Mouse (Mus musculus) embryonic facial prominence, embryonic 15.5 days (tissue): Measurements from ENCODE around the gene Ccdc85c. TPM values are rescaled to one million over a fixed set of nuclear protein-coding genes. Genes with fewer than 3 reads are reported as not detected.

Experiments used
- ATAC-seq: fragments of 200-750 bp; cut with Nextera tagmentation; 2 replicates; pipeline ENCODE4 v1.8.0; 2017; ENCODE audit warnings: low read depth, moderate TSS enrichment; ENCODE audit not compliant: insufficient number of reproducible peaks, low FRiP score, low TSS enrichment
- H3K27ac ChIP-seq: fragments of 300-500 bp; sonication (generic); replicated peaks from 2 replicates; pipeline ENCODE4 v1.5.1; 2015; ENCODE audit warnings: mild to moderate bottlenecking, inconsistent platforms
- H3K27me3 ChIP-seq: fragments of 300-500 bp; sonication (generic); 2 replicates; pipeline ENCODE4 v1.6.1; 2015; ENCODE audit warnings: inconsistent platforms
- H3K36me3 ChIP-seq: fragments of 300-500 bp; sonication (generic); 2 replicates; pipeline ENCODE4 v1.6.1; 2015; ENCODE audit warnings: mild to moderate bottlenecking, inconsistent platforms
- H3K4me1 ChIP-seq: fragments of 300-500 bp; sonication (generic); 2 replicates; pipeline ENCODE4 v1.6.1; 2015; ENCODE audit warnings: inconsistent platforms
- H3K4me2 ChIP-seq: fragments of 300-500 bp; sonication (generic); replicated peaks from 2 replicates; pipeline ENCODE4 v1.6.1; 2015; ENCODE audit warnings: mild to moderate bottlenecking, inconsistent platforms
- H3K4me3 ChIP-seq: fragments of 300-500 bp; sonication (generic); replicated peaks from 2 replicates; pipeline ENCODE4 v1.5.1; 2015; ENCODE audit warnings: mild to moderate bottlenecking, inconsistent platforms
- H3K9ac ChIP-seq: fragments of 300-500 bp; sonication (generic); 2 replicates; pipeline ENCODE4 v1.6.1; 2015; ENCODE audit warnings: inconsistent platforms
- H3K9me3 ChIP-seq: fragments of 300-500 bp; sonication (generic); replicated peaks from 2 replicates; pipeline ENCODE4 v1.6.1; 2016; ENCODE audit warnings: inconsistent platforms
- WGBS: fragments of 180-500 bp; shearing (Covaris S2); methylation state at CpG from one replicate; pipeline ENCODE4 v1.1.7; 2015; 5-methylcytosine and 5-hydroxymethylcytosine counted together
- polyA plus RNA-seq: library from polyadenylated mRNA; unstranded; fragments of >200 nt; fragmentation: Nextera tagmentation; extraction: Ambion mirVana; gene quantifications from 2 replicates; pipeline ENCODE4 v1.2.1, GENCODE M21; 2015

The Ccdc85c gene
- polyA plus RNA-seq, 1 experiment from 2014 or later, result 5.1 TPM

DNA sequence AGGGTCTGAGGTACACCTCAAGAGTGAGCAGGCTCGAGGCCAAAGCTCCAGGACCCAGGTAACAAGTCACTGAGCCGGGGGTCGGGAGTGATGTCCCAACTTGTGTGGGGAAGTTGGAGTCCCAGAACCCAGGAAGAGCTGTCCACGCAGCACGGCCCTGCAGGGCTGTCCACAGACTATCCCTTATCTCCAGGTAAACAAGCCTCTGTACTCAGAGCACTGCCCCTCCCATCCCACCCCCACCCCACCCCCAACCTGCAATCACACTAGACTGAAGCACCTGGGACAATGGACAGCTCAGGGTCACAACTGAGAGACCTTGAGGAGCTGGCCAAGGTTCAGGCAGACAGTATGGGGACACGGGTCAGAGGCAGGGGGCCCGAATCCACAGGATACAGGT is 10.3 kb downstream of the Ccdc85c start:
- H3K27me3 ChIP-seq, result no peaks in the 10 kb centered on the region
- no peak overlapping the region for H3K4me2 ChIP-seq
- WGBS, result 79% methylated on average over 7 of the region's 7 CpGs
- H3K27ac ChIP-seq, result no peak overlapping the region
- ATAC-seq, result no peak
- no peaks in the 10 kb centered on the region for H3K9me3 ChIP-seq
- H3K9ac ChIP-seq, result no peak overlapping the region
- H3K4me1 ChIP-seq, result peaks cover 40% of the 10 kb centered on the region
- no peak overlapping the region for H3K4me3 ChIP-seq
- no peaks in the 10 kb centered on the region for H3K36me3 ChIP-seq

DNA sequence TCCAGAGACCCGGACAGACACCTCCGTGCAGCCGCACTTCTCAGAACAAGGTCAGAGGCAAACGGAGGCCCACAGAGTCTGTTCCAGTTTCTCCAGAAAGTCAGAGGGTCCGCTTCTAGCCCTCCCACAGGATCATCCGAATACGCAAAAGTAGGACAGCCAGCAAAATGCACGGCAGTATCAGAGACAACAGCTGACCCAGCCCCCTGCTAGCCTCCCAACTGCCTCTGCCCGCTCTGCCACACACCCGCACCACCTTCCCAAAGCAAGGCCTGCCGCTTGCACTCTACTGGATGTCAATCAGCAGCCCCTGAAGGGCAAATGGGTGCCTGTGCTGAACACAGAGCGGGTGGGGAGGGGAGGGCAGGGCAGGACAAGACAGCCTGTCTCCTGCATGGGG is 14.3 kb downstream of the Ccdc85c start:
- ATAC-seq, result no peak
- Histone ChIP-seq H3K27me3 (no peaks in the 10 kb centered on the region), H3K36me3 (no peaks in the 10 kb centered on the region), H3K27ac (no peak overlapping the region), H3K4me2 (no peak overlapping the region), H3K4me3 (no peak overlapping the region), H3K9ac (no peak overlapping the region), H3K4me1 (peaks cover 39% of the 10 kb centered on the region), H3K9me3 (no peaks in the 10 kb centered on the region)
- WGBS, result 83% methylated on average over 12 of the region's 12 CpGs

DNA sequence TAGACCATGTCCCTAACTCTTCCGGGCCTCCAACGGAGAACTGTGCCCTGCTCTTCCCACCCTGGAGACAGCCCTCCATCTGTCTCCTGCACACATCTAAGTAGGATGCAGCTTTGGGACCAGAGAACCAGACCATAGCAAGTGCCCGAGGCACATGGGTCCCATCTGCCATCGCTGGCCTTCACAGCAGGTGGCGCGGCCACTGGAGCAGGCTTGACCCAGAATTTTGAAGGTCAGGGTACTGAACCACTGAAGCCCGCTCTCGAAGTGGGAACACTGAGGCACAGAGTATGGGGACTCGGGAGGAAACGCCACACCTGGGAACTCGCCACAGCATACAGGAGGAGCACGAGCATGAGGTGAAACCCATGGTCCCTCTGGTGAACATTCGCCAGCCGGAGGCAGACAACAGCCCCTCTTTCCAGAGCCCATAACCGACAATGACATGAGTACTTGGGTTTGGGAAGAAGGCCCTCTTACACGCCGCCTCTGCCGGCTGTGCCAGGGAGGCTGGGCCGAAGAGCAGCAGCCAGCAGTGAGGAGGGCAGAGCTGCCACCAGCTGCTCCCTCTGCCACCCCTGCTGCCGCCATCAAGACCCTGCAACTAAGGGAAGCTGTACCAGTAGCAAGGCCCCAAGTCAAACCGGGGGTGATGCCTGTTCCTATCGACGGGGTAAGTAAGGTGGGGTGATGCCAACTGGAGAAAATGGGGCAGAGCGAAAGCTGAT is 15.7 kb downstream of the Ccdc85c start:
- H3K4me1 ChIP-seq, result peaks cover 35% of the 10 kb centered on the region
- WGBS, result 87% methylated on average over 24 of the region's 24 CpGs
- H3K36me3 ChIP-seq, result no peaks in the 10 kb centered on the region

DNA sequence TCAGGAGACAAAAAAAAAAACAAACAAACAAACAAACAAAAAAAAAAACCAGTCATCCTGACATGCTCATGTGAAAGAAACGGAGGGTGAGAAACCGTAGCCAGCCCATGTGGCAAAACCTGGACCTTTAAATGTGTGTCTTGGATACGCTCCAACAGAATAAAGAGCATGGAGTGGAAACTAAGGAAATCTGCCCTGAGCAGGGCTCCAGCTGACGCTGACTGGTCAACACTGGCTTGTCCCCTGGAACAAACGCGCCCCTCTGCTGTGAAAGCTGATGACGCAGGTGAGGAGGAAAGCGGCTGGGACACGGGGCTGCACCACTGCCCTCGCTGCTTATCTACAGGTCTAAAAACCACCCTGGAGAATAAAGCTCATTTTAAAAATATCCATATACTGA is 18.5 kb downstream of the Ccdc85c start:
- Histone ChIP-seq H3K4me3 (no peak overlapping the region), H3K36me3 (no peaks in the 10 kb centered on the region), H3K9me3 (no peaks in the 10 kb centered on the region), H3K4me2 (no peak overlapping the region), H3K27ac (no peak overlapping the region), H3K27me3 (no peaks in the 10 kb centered on the region), H3K9ac (no peak overlapping the region), H3K4me1 (peaks cover 33% of the 10 kb centered on the region)
- ATAC-seq, result no peak
- 61% methylated on average over 10 of the region's 10 CpGs for WGBS

More for the DNA sequence above, 15.7 kb downstream of the Ccdc85c start:
- Histone ChIP-seq H3K27ac (no peak overlapping the region), H3K4me3 (no peak overlapping the region), H3K27me3 (no peaks in the 10 kb centered on the region), H3K9ac (no peak overlapping the region), H3K4me2 (no peak overlapping the region), H3K9me3 (no peaks in the 10 kb centered on the region)
- no peak for ATAC-seq

DNA sequence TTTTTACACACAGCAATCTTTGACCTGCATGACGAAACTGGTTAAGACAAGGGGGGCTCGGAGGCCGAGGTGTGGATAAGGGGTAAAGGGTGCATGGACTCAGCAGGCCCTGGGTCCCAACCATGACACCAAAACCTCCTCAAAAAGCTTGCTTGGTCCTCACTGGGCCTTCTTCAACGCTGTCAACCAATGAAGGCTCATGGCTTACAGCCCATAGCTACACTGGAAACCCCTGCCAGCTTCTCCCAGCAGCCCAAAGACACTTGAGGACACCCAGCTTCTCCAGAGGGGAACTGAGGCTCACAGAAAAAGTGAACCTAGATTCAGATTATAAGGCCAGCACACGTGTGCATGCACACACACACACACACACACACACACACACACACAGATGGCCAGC is 19.3 kb downstream of the Ccdc85c start:
- peaks cover 34% of the 10 kb centered on the region for H3K4me1 ChIP-seq
- H3K9me3 ChIP-seq, result no peaks in the 10 kb centered on the region
- H3K27ac ChIP-seq, result no peak overlapping the region
- H3K4me2 ChIP-seq, result no peak overlapping the region
- no peaks in the 10 kb centered on the region for H3K36me3 ChIP-seq
- no peaks in the 10 kb centered on the region for H3K27me3 ChIP-seq
- WGBS, result 40% methylated on average over 5 of the region's 5 CpGs
- ATAC-seq, result no peak
- H3K4me3 ChIP-seq, result no peak overlapping the region
- no peak overlapping the region for H3K9ac ChIP-seq

DNA sequence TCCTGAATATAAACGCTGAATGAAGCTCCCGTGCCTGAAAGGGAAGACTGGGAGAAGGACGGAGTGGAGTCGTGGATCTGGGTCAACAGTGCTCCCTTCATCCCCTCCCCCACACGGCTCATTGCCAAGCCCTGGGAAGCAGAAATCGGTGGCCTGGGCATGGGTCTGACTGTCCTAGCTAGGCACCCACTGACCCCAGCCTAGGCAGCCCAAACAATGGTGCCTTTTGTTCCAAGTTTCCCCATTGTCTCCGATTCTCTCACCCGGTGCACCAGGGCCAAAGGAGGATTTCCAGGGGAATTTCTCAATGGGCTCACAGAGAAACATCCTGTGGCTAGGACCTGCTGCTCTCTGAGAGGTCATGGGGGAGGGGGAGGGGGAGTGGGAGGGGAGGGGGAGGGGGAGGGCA is 19.7 kb downstream of the Ccdc85c start:
- no peak overlapping the region for H3K9ac ChIP-seq
- WGBS, result 21% methylated on average over 8 of the region's 8 CpGs
- H3K27ac ChIP-seq, result no peak overlapping the region
- H3K4me2 ChIP-seq, result no peak overlapping the region
- no peaks in the 10 kb centered on the region for H3K36me3 ChIP-seq
- H3K4me3 ChIP-seq, result no peak overlapping the region
- ATAC-seq, result no peak
- no peaks in the 10 kb centered on the region for H3K27me3 ChIP-seq
- peaks cover 34% of the 10 kb centered on the region for H3K4me1 ChIP-seq
- H3K9me3 ChIP-seq, result no peaks in the 10 kb centered on the region

DNA sequence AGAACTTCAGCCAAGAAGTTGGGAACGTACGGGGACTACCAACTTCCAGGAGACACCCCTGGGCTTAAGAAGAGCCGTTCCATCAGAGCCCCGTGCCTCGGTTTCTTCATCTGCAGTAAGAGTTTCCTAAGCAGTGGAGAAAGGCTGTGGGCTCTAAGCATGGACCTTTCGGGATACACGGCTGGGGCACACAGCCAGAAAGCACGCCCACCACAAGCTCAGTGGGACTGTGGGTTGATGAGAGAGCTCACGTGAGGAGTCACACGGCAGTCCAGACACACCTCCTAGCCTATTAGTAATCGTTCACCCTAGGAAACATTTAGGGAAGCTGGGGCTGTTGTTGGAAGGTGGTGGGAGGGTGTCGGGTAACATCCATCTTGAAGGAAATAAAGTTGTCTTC is 22.2 kb downstream of the Ccdc85c start:
- 63% methylated on average over 12 of the region's 12 CpGs for WGBS
- Histone ChIP-seq H3K27me3 (no peaks in the 10 kb centered on the region), H3K4me1 (peaks cover 43% of the 10 kb centered on the region), H3K4me3 (no peak overlapping the region), H3K9ac (no peak overlapping the region), H3K27ac (no peak overlapping the region), H3K9me3 (no peaks in the 10 kb centered on the region), H3K4me2 (no peak overlapping the region), H3K36me3 (no peaks in the 10 kb centered on the region)
- no peak for ATAC-seq

DNA sequence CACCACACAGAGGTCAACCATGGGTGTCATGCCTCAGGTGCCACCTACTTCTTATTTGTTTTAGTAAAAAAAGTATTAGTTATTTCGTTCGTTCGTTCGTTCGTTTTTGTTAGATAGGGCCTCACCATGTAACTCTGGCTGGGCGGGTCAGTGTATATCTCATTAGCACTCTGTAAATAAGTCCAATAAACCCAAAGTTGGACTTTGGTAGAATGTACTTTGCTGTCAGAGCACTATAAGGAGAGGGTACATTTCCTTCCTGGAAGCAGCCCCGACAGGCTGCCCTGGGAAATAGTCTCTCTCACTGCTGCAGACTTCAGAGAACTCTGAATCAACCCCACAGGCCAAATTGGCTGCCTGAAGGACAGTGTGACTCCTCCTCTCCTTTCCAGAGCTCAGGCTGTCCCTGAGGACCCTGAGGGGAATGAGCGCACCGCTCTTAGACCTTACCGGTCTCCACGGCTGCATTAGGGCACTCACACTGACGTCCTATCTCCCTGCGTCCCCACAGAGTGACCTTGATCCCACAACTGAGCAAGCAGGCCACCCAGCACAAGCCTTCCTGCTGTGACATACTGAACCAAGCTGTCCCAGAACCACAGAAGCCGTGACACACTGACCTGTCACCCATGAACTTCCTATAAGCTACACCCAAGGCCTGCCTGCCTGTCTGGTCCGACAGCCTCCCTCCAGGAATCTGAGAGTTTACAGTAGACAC is 23.2 kb downstream of the Ccdc85c start:
- no peak for ATAC-seq

DNA sequence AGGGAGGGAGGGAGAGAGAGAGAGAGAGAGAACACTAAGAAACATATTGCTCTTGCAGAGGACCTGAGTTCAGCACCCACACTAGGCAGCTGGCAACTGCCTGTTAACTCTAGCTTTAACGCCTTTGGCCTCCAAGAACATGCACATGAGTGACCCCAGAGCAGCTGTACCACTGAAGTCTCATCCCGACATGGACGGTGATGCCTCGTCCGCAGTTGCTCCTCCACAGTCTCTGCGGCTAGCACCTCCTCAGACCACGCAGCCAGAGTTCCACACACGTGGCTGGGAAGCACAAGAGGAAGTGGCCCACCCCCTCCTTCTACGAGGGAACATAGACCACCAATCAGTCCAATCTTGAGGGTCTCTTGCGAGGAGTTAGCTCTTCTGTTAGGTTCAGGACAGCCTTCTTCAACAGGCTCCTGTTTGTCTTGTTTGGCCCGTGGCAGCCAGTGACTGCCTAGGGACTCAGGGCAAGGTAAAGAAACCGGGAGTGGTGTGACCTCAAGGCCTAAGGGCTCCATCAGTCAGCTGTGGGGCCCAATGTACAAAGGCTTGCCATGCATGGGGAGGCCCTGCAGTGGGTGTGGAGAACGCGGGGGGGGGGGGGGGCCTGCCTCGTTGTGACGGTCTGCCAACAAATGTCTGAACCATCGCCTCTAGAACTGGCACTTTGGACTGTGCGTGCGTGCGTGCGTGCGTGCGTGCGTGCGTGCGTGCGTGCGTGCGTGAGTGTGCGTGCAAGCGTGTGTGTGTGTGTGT is 24.0 kb downstream of the Ccdc85c start:
- Histone ChIP-seq H3K27ac (no peak overlapping the region), H3K27me3 (no peaks in the 10 kb centered on the region), H3K4me2 (no peak overlapping the region), H3K9me3 (no peaks in the 10 kb centered on the region), H3K9ac (no peak overlapping the region), H3K4me3 (no peak overlapping the region), H3K4me1 (peaks cover 42% of the 10 kb centered on the region), H3K36me3 (no peaks in the 10 kb centered on the region)
- WGBS, result 80% methylated on average over 31 of the region's 31 CpGs
- no peak for ATAC-seq

More for the DNA sequence above, 23.2 kb downstream of the Ccdc85c start:
- no peak overlapping the region for H3K27ac ChIP-seq
- no peak overlapping the region for H3K4me2 ChIP-seq
- H3K4me1 ChIP-seq, result peaks cover 43% of the 10 kb centered on the region
- no peaks in the 10 kb centered on the region for H3K9me3 ChIP-seq
- no peaks in the 10 kb centered on the region for H3K36me3 ChIP-seq
- H3K9ac ChIP-seq, result no peak overlapping the region
- 74% methylated on average over 15 of the region's 15 CpGs for WGBS
- no peaks in the 10 kb centered on the region for H3K27me3 ChIP-seq
- no peak overlapping the region for H3K4me3 ChIP-seq

DNA sequence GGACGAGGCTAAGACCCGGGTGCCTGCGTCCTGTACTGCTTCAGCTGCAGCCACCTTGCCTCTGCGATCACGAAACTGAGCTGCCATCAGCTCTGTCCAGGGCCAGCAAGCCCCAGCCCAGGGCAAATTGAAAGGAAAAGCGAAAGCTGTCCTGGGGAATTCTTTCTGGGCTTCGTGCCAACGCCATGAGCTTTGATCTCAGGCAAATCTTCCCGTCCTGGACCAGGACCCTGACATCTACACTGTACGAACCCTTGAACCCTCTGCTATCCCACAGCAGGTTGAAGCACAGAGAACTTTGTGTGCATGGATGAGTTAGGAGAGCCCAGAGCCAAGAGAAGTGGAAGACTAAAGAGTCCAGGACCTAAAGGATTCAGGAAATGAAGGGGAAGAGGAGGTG is 25.7 kb downstream of the Ccdc85c start:
- H3K9me3 ChIP-seq, result no peaks in the 10 kb centered on the region
- peaks cover 46% of the 10 kb centered on the region for H3K4me1 ChIP-seq
- H3K4me2 ChIP-seq, result no peak overlapping the region
- H3K27ac ChIP-seq, result no peak overlapping the region
- 61% methylated on average over 10 of the region's 10 CpGs for WGBS
- ATAC-seq, result no peak
- no peaks in the 10 kb centered on the region for H3K27me3 ChIP-seq
- no peak overlapping the region for H3K9ac ChIP-seq
- H3K4me3 ChIP-seq, result no peak overlapping the region
- H3K36me3 ChIP-seq, result no peaks in the 10 kb centered on the region

DNA sequence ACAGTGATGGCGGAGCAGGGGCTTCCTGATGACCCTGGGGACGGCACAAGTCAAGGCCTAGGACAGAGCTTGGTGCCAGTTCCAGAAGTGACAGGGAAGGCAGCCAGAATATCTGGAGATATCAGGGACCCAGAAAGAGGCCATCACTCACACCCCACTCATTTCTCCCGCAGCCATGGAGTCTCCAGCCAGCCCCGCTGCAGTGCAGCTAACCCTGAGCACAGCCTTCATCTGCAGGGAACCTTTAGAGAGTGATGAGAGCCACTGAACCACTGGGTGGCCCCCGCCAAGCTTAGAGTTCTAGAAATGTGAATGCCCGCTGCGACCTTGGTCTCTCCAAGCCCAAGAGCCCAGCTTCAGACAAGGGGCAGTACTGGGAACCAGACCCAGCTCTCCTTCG is 26.2 kb downstream of the Ccdc85c start:
- ATAC-seq, result no peak
- H3K27ac ChIP-seq, result no peak overlapping the region
- no peaks in the 10 kb centered on the region for H3K27me3 ChIP-seq
- no peaks in the 10 kb centered on the region for H3K9me3 ChIP-seq
- H3K4me1 ChIP-seq, result peaks cover 51% of the 10 kb centered on the region
- no peak overlapping the region for H3K4me3 ChIP-seq
- no peak overlapping the region for H3K4me2 ChIP-seq
- no peaks in the 10 kb centered on the region for H3K36me3 ChIP-seq
- 97% methylated on average over 8 of the region's 8 CpGs for WGBS
- H3K9ac ChIP-seq, result no peak overlapping the region
